23 mouse cellular contexts compared by ENCODE assay signal in genomic region chr11:112045353-112045752, GRCm38 (mm10).
"Had no signal": no experiment of that assay in that cellular context is flagged by ENCODE, and none has a peak within 500 bp of the region (broad histone marks: within the 10 kb centered on the region; RNA-seq: fewer than 3 reads in every experiment).

No protein-coding gene starts in this region.

- H3K36me3 ChIP-seq: intestine, embryonic 15.5 days; limb, embryonic 15.5 days; midbrain, embryonic 10.5 days; midbrain, embryonic 13.5 days; neural tube, embryonic 13.5 days had no signal

- H3K4me2 ChIP-seq: intestine, embryonic 15.5 days; limb, embryonic 15.5 days; lung, embryonic 14.5 days; midbrain, embryonic 13.5 days; neural tube, embryonic 13.5 days had no signal

- H3K9ac ChIP-seq: intestine, embryonic 15.5 days; limb, embryonic 15.5 days; lung, embryonic 14.5 days; midbrain, embryonic 13.5 days; neural tube, embryonic 13.5 days had no signal

- H3K9me3 ChIP-seq: intestine, embryonic 15.5 days; limb, embryonic 15.5 days; midbrain, embryonic 10.5 days; midbrain, embryonic 13.5 days; neural tube, embryonic 13.5 days had no signal

- H3K4me1 ChIP-seq: intestine, embryonic 15.5 days; limb, embryonic 15.5 days; megakaryocyte, embryonic 14.5 days; midbrain, embryonic 13.5 days; neural tube, embryonic 13.5 days had no signal

- H3K4me3 ChIP-seq: intestine, embryonic 15.5 days; limb, embryonic 15.5 days; megakaryocyte, embryonic 14.5 days; midbrain, embryonic 10.5 days; midbrain, embryonic 13.5 days; myocyte; neural tube, embryonic 13.5 days had no signal

- H3K27me3 ChIP-seq: intestine, embryonic 15.5 days; limb, embryonic 15.5 days; megakaryocyte, embryonic 14.5 days; midbrain, embryonic 13.5 days; neural tube, embryonic 13.5 days had no signal

- ATAC-seq: hindbrain, embryonic 16.5 days; intestine, embryonic 15.5 days; lung, postnatal 0 days; midbrain, embryonic 13.5 days; midbrain, embryonic 16.5 days had no signal

- DNase-seq: kidney, adult 18-20 months; kidney, adult 9 months; kidney, postnatal 14 days; kidney, postnatal 4 days; left cerebral cortex, postnatal 4 days; lung, embryonic 14.5 days; lung, postnatal 36 days; retina, postnatal 1 day; right cerebral cortex, postnatal 25 days; spleen, adult 18-20 months; thymus, adult 18-20 months; thymus, postnatal 14 days; thymus, postnatal 4 days had no signal

- H3K27ac ChIP-seq: intestine, embryonic 15.5 days; midbrain, embryonic 10.5 days; midbrain, embryonic 13.5 days; neural tube, embryonic 13.5 days had no signal
